ENCODE assay signal across 8 mouse cellular contexts in the genomic region with DNA sequence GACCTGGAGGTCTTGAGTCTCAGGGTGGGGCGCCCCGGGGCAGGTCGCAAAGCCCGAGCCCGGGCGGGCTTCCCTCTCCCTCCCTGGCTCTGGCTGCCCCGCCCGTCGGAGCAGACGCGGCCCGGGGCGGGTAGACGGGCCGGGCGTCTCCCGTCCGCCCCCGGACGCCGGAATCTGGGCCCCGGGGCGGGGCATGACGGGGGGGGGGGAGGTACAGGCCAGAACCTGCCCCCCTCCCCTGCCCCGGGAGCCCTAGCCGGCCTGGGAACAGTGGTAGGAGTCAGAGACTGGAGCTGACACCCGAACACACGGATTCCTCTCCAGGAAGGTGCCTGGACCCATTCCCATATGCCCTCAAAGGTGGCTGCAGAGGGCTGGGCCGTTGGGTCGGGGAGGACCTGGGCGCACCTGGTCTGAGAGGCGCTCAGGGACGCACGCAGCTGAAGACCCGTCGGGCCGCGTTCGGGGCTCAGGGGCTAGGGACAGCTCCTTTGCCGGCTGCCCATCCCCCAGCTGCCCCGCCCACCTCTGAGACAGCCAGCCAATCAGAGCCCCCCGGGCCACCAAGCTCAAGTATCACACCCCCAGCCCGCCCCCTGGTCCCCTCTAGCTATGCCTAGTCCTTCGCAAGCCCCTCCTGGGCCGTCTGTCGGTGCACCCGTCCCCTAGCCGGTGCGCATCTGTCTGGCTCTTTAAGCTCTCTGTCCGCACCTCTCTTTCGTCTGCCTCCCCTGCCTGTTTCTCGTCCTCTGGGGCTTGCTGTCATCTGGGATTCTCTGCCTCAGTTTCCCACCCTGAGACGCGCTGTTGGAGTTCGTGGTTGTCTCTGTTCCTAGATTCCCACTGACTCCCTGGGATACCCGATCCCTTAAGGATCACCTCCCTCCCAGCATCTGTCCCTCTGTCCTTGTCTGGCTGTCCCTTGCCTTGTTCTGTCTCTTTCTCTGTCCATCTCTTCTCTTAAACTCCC. TPM values are rescaled to one million over a fixed set of nuclear protein-coding genes. Genes with fewer than 3 reads are reported as not detected.
DNase-seq lines count a peak whose midpoint lies in the region; ATAC-seq lines count a peak whose summit lies in the region.

No protein-coding gene starts in this region.

- no peaks in the 10 kb centered on the region for H3K9me3 ChIP-seq in embryonic facial prominence, embryonic 11.5 days (replicated peaks; ENCODE audit: control insufficient read depth, low read length)
- no peaks in the 10 kb centered on the region for H3K9me3 ChIP-seq in heart, embryonic 15.5 days (replicated peaks)
- no peaks in the 10 kb centered on the region for H3K9me3 ChIP-seq in kidney, embryonic 16.5 days (ENCODE audit: low read length)
- H3K9me3 ChIP-seq in stomach, embryonic 14.5 days (ENCODE audit: control insufficient read depth, low read depth, low read length): no peaks in the 10 kb centered on the region

- DNase-seq in right cerebral cortex, postnatal 14 days: peak; percentile 42
- no peak for DNase-seq in right cerebral cortex, adult 2 months (ENCODE audit: low spot score in 2 of 2)
- DNase-seq in embryonic facial prominence, embryonic 11.5 days (ENCODE audit: low spot score): peak; percentile 84
- DNase-seq in lung, postnatal 25 days (ENCODE audit: low spot score): peak; percentile 54
- DNase-seq in layer of hippocampus, postnatal 25 days (ENCODE audit: extremely low spot score in 1 of 2, low spot score in 1 of 2): no peak

- no peak overlapping the region for H3K27ac ChIP-seq in embryonic facial prominence, embryonic 11.5 days (replicated peaks; ENCODE audit: low read depth, low read length)
- H3K27ac ChIP-seq in heart, embryonic 15.5 days: no peak overlapping the region
- H3K27ac ChIP-seq in kidney, embryonic 16.5 days (ENCODE audit: low read length): no peak overlapping the region
- no peak overlapping the region for H3K27ac ChIP-seq in stomach, embryonic 14.5 days (ENCODE audit: low read length)

- H3K4me3 ChIP-seq in embryonic facial prominence, embryonic 11.5 days (ENCODE audit: low read depth, low read length): peak overlapping the region; percentile 18
- peak overlapping the region; percentile 39 for H3K4me3 ChIP-seq in heart, embryonic 15.5 days
- H3K4me3 ChIP-seq in kidney, embryonic 16.5 days (ENCODE audit: low read length): peak overlapping the region; percentile 41
- peak overlapping the region; percentile 36 for H3K4me3 ChIP-seq in stomach, embryonic 14.5 days (ENCODE audit: low read depth, low read length)

- WGBS in embryonic facial prominence, embryonic 11.5 days: under 1% methylated on average over 42 of the region's 56 CpGs
- 1% methylated on average over 35 of the region's 56 CpGs for WGBS in heart, embryonic 15.5 days
- WGBS in kidney, embryonic 16.5 days: 1% methylated on average over 36 of the region's 56 CpGs
- WGBS in stomach, embryonic 14.5 days: 2% methylated on average over 28 of the region's 56 CpGs

- peak; percentile 77 for ATAC-seq in embryonic facial prominence, embryonic 11.5 days (replicated peaks; ENCODE audit: insufficient number of reproducible peaks, low FRiP score, low TSS enrichment, low read depth)
- ATAC-seq in heart, embryonic 15.5 days (replicated peaks; ENCODE audit: insufficient number of reproducible peaks, insufficient read depth, low FRiP score, low read depth): peak; percentile 33
- peak; percentile 81 for ATAC-seq in kidney, embryonic 16.5 days (ENCODE audit: low FRiP score, low TSS enrichment)
- ATAC-seq in stomach, embryonic 14.5 days (ENCODE audit: insufficient number of reproducible peaks, insufficient read depth, low FRiP score, low read depth): peak; percentile 57

- H3K4me2 ChIP-seq in embryonic facial prominence, embryonic 11.5 days (ENCODE audit: low read depth, low read length): peak overlapping the region; percentile 40
- peak overlapping the region; percentile 63 for H3K4me2 ChIP-seq in heart, embryonic 15.5 days
- peak overlapping the region; percentile 59 for H3K4me2 ChIP-seq in kidney, embryonic 16.5 days (replicated peaks; ENCODE audit: low read depth, low read length)
- H3K4me2 ChIP-seq in stomach, embryonic 14.5 days (replicated peaks; ENCODE audit: low read depth, low read length): peak overlapping the region; percentile 54

- H3K36me3 ChIP-seq in embryonic facial prominence, embryonic 11.5 days (replicated peaks; ENCODE audit: control insufficient read depth, insufficient read depth, low read depth, low read length): no peaks in the 10 kb centered on the region
- no peaks in the 10 kb centered on the region for H3K36me3 ChIP-seq in heart, embryonic 15.5 days
- no peaks in the 10 kb centered on the region for H3K36me3 ChIP-seq in kidney, embryonic 16.5 days (ENCODE audit: insufficient read depth, low read length)
- no peaks in the 10 kb centered on the region for H3K36me3 ChIP-seq in stomach, embryonic 14.5 days (ENCODE audit: control insufficient read depth, insufficient read depth, low read length)

- H3K4me1 ChIP-seq in embryonic facial prominence, embryonic 11.5 days (ENCODE audit: control insufficient read depth, insufficient read depth, low read length): peaks cover 7% of the 10 kb centered on the region; the same call in 1 of the 2 replicates
- H3K4me1 ChIP-seq in heart, embryonic 15.5 days (replicated peaks): peaks cover 9% of the 10 kb centered on the region
- peaks cover 20% of the 10 kb centered on the region for H3K4me1 ChIP-seq in kidney, embryonic 16.5 days (ENCODE audit: insufficient read depth, low read length)
- H3K4me1 ChIP-seq in stomach, embryonic 14.5 days (ENCODE audit: control insufficient read depth, insufficient read depth, low read length): 0 out of 2 replicates have a peak, but pooled peaks cover 22% of the 10 kb centered on the region

- H3K9ac ChIP-seq in embryonic facial prominence, embryonic 11.5 days (replicated peaks; ENCODE audit: low read length): peak overlapping the region; percentile 37; the same call in 1 of the 2 replicates
- H3K9ac ChIP-seq in heart, embryonic 15.5 days: peak overlapping the region; percentile 40
- H3K9ac ChIP-seq in kidney, embryonic 16.5 days (replicated peaks; ENCODE audit: low read length): peak overlapping the region; percentile 31; the same call in 1 of the 2 replicates
- no peak overlapping the region for H3K9ac ChIP-seq in stomach, embryonic 14.5 days (replicated peaks; ENCODE audit: low read depth, low read length)

- peaks cover 33% of the 10 kb centered on the region for H3K27me3 ChIP-seq in embryonic facial prominence, embryonic 11.5 days (ENCODE audit: control insufficient read depth, insufficient read depth, low read length)
- peaks cover 70% of the 10 kb centered on the region for H3K27me3 ChIP-seq in heart, embryonic 15.5 days
- peaks cover 39% of the 10 kb centered on the region for H3K27me3 ChIP-seq in kidney, embryonic 16.5 days (ENCODE audit: insufficient read depth, low read length)
- peaks cover 14% of the 10 kb centered on the region for H3K27me3 ChIP-seq in stomach, embryonic 14.5 days (ENCODE audit: control insufficient read depth, insufficient read depth, low read length)

RNA-seq across cellular contexts. Expression of gene Il11, which starts 5.5 kb away (rescaled TPM):
- 0.21 TPM in 1 of 2 replicates, not detected in the other for polyA plus RNA-seq in embryonic facial prominence, embryonic 11.5 days (2014; fragmentation: Nextera tagmentation; extraction: Ambion mirVana)
- 0.06 TPM in 1 of 2 replicates, not detected in the other for polyA plus RNA-seq in heart, embryonic 15.5 days (2015; fragmentation: Nextera tagmentation; extraction: Ambion mirVana)
- polyA plus RNA-seq in kidney, embryonic 16.5 days (2015; fragmentation: Nextera tagmentation; extraction: Ambion mirVana): 0.17 and 0.42 TPM in 2 replicates
- polyA plus RNA-seq in stomach, embryonic 14.5 days (2014; fragmentation: Nextera tagmentation; extraction: Ambion mirVana): 0.17 and 0.27 TPM in 2 replicates
- total RNA-seq in layer of hippocampus, postnatal 25 days (2021): under 1 TPM; 0.27 to 0.49 TPM

RNA-seq across cellular contexts. Expression of gene Tmem190, which starts 5.6 kb away (rescaled TPM):
- polyA plus RNA-seq in embryonic facial prominence, embryonic 11.5 days (2014; fragmentation: Nextera tagmentation; extraction: Ambion mirVana): not detected in 2 replicates
- 0.25 TPM in 1 of 2 replicates, not detected in the other for polyA plus RNA-seq in heart, embryonic 15.5 days (2015; fragmentation: Nextera tagmentation; extraction: Ambion mirVana)
- 0.57 and 0.97 TPM in 2 replicates for polyA plus RNA-seq in kidney, embryonic 16.5 days (2015; fragmentation: Nextera tagmentation; extraction: Ambion mirVana)
- 0.55 TPM in 1 of 2 replicates, not detected in the other for polyA plus RNA-seq in stomach, embryonic 14.5 days (2014; fragmentation: Nextera tagmentation; extraction: Ambion mirVana)
- total RNA-seq in layer of hippocampus, postnatal 25 days (2021): not detected

RNA-seq across cellular contexts. Expression of gene Fam71e2, which starts 6.0 kb away (rescaled TPM):
- not detected in 2 replicates for polyA plus RNA-seq in embryonic facial prominence, embryonic 11.5 days (2014; fragmentation: Nextera tagmentation; extraction: Ambion mirVana)
- polyA plus RNA-seq in heart, embryonic 15.5 days (2015; fragmentation: Nextera tagmentation; extraction: Ambion mirVana): not detected in 2 replicates
- polyA plus RNA-seq in kidney, embryonic 16.5 days (2015; fragmentation: Nextera tagmentation; extraction: Ambion mirVana): not detected in 2 replicates
- not detected in 2 replicates for polyA plus RNA-seq in stomach, embryonic 14.5 days (2014; fragmentation: Nextera tagmentation; extraction: Ambion mirVana)
- total RNA-seq in layer of hippocampus, postnatal 25 days (2021): not detected

RNA-seq across cellular contexts. Expression of gene Tmem238, which starts 12.3 kb away (rescaled TPM):
- polyA plus RNA-seq in embryonic facial prominence, embryonic 11.5 days (2014; fragmentation: Nextera tagmentation; extraction: Ambion mirVana): 1.3 and 1.4 TPM in 2 replicates
- polyA plus RNA-seq in heart, embryonic 15.5 days (2015; fragmentation: Nextera tagmentation; extraction: Ambion mirVana): 4.2 and 5.0 TPM in 2 replicates
- polyA plus RNA-seq in kidney, embryonic 16.5 days (2015; fragmentation: Nextera tagmentation; extraction: Ambion mirVana): 12.5 and 14.3 TPM in 2 replicates
- 8.7 and 10.6 TPM in 2 replicates for polyA plus RNA-seq in stomach, embryonic 14.5 days (2014; fragmentation: Nextera tagmentation; extraction: Ambion mirVana)
- 1 to 10 TPM; 2.2 to 2.6 TPM for total RNA-seq in layer of hippocampus, postnatal 25 days (2021)

RNA-seq across cellular contexts. Expression of gene Rpl28, which starts 15.5 kb away (rescaled TPM):
- 149 and 169 TPM in 2 replicates for polyA plus RNA-seq in embryonic facial prominence, embryonic 11.5 days (2014; fragmentation: Nextera tagmentation; extraction: Ambion mirVana)
- polyA plus RNA-seq in heart, embryonic 15.5 days (2015; fragmentation: Nextera tagmentation; extraction: Ambion mirVana): 197 and 209 TPM in 2 replicates
- 315 and 357 TPM in 2 replicates for polyA plus RNA-seq in kidney, embryonic 16.5 days (2015; fragmentation: Nextera tagmentation; extraction: Ambion mirVana)
- 301 and 312 TPM in 2 replicates for polyA plus RNA-seq in stomach, embryonic 14.5 days (2014; fragmentation: Nextera tagmentation; extraction: Ambion mirVana)
- 100 to 1,000 TPM; 484 to 506 TPM for total RNA-seq in layer of hippocampus, postnatal 25 days (2021)

Comparison
In these comparisons a context has a peak if more than half of its experiments do, and no peak if none do; other contexts are left out.
1. DNase-seq: peak in right cerebral cortex, postnatal 14 days (single experiment), embryonic facial prominence, embryonic 11.5 days (single experiment) and lung, postnatal 25 days (single experiment); none in right cerebral cortex, adult 2 months (0 of 2) and layer of hippocampus, postnatal 25 days (0 of 2).
2. Peak in every context shown above with its lines, with median percentiles within 50 percentile points of each other: ATAC-seq, H3K4me2 ChIP-seq and H3K4me3 ChIP-seq.